Mouse (Mus musculus) heart, adult 2 months (tissue): ENCODE results near the gene Gm26920. TPM values are rescaled to one million over a fixed set of nuclear protein-coding genes. Genes with fewer than 3 reads are reported as not detected.

Experiments used
- DNase-seq, 2 experiments: peaks; one replicate each; pipeline ENCODE4 v3.0.0; 2021
- H3K27ac ChIP-seq: fragments of 200-600 bp; 2 replicates; pipeline ENCODE4 v1.8.1; 2022
- H3K27me3 ChIP-seq: fragments of 200-500 bp; 2 replicates; pipeline ENCODE4 v1.6.1; 2012; ENCODE audit warnings: mild to moderate bottlenecking, low read length, inconsistent platforms, mixed read lengths; ENCODE audit not compliant: control insufficient read depth, insufficient read depth
- H3K36me3 ChIP-seq: fragments of 200-500 bp; 2 replicates; pipeline ENCODE4 v1.6.1; 2012; ENCODE audit warnings: low read length, inconsistent platforms; ENCODE audit not compliant: control insufficient read depth, insufficient read depth
- H3K4me1 ChIP-seq: fragments of 200-500 bp; 2 replicates; pipeline ENCODE4 v1.6.1; 2011; ENCODE audit warnings: low read length; ENCODE audit not compliant: control insufficient read depth, insufficient read depth
- H3K4me3 ChIP-seq: fragments of 200-600 bp; 2 replicates; pipeline ENCODE4 v1.8.1; 2022
- H3K79me2 ChIP-seq: fragments of 200-500 bp; replicated peaks from 2 replicates; pipeline ENCODE4 v1.6.1; 2012; ENCODE audit warnings: mild to moderate bottlenecking, inconsistent platforms, low read length, moderate library complexity, mixed read lengths; ENCODE audit not compliant: control insufficient read depth, insufficient read depth
- H3K9ac ChIP-seq: fragments of 200-500 bp; 2 replicates; pipeline ENCODE4 v1.6.1; 2012; ENCODE audit warnings: low read depth, mild to moderate bottlenecking, control low read depth, inconsistent platforms, low read length, mixed read lengths
- CTCF ChIP-seq: fragments of 200-600 bp; IDR thresholded peaks from 2 replicates; pipeline ENCODE4 v1.8.1; 2022; ENCODE audit warnings: antibody characterized with exemption, mild to moderate bottlenecking, moderate library complexity
- EP300 ChIP-seq: fragments of 200-500 bp; IDR thresholded peaks from 2 replicates; pipeline ENCODE4 v1.6.1; 2011; ENCODE audit warnings: low read depth, low read length, control low read depth; ENCODE audit not compliant: insufficient read depth
- POLR2A ChIP-seq: fragments of 200-500 bp; IDR thresholded peaks from 2 replicates; pipeline ENCODE4 v1.6.1; 2011; ENCODE audit warnings: mild to moderate bottlenecking, low read depth, low read length, control low read depth; ENCODE audit not compliant: insufficient read depth
- WGBS: fragments of 180-500 bp; shearing (Covaris S2); methylation state at CpG from one replicate; pipeline ENCODE4 v1.1.7; 2018; 5-methylcytosine and 5-hydroxymethylcytosine counted together
- intact Hi-C: fragments of 180-260 bp; cut with DNase I; formaldehyde crosslinking; loops from one replicate; pipeline ENCODE4 v1.15.1; 2025
- polyA plus RNA-seq: library from polyadenylated mRNA; depleted of rRNA; stranded (reverse); fragments of >200 nt; gene quantifications from 2 replicates; pipeline ENCODE4 v1.2.3, GENCODE M21; 2012
- total RNA-seq, 2 experiments: library from RNA; stranded (reverse); gene quantifications; 2 replicates each; pipeline ENCODE4 v1.2.3; 2021

Gm26920 gene
- total and polyA plus RNA-seq, 3 experiments = 0.84 TPM; not detected in 2

DNA sequence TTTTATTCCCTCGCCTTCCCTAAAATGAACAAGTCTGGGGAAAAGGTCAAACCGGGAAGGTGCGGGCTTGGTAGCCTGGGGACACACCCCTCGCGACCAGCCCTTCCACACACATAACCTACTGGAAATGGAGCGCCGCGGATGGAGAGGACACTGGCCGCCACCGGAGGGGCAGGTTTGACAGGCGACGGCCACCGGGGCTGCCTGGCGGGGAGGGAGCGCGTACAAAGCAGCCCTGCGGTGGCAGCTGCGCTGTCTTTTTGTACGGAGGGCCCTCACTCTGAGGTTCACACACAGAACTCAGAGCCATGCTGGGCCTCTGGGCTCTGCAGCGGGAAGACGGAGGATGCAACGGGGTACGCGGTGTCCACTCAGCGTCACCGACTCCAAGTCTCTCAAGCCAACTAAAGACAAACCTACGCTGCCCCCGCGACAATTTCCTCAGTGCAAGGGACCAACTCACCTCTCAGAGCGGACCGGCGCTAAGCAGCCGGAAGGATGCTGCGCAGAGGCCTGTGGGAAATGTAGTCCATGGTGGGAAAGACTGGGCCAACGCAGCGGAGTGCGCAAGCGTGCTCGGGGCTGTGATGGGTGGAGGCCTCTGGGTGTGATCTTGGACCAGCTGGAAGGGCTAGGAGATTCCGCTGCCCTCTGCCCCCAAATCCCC lies 39.2 kb downstream of the Gm26920 start, which contains the start of gene Zfp14:
Gene Zfp14 (minus strand): TSS at position 499 of the 667 bp plus-strand sequence.
- Histone ChIP-seq H3K36me3 (no peaks in the 10 kb centered on the region), H3K9ac (peak within 1 kb of the TSS; percentile 62), H3K27me3 (no peaks in the 10 kb centered on the region), H3K27ac (peak within 1 kb of the TSS; percentile 58), H3K4me3 (peak within 1 kb of the TSS; percentile 81), H3K79me2 (no peaks in the 10 kb centered on the region), H3K4me1 (peaks cover 3% of the 10 kb centered on the region; the same call in 1 of the 2 replicates)
- under 1% methylated on average over 40 of the region's 40 CpGs for WGBS
- intact Hi-C loops = loop anchor here (2.0 to 5.0 kb wide), 2 partner anchors 40 to 144 kb away; partner anchors contain the start of genes Gm26920, Zfp27, Zfp383 and Zfp566
- TF ChIP-seq POLR2A (peak; percentile 82), CTCF (no peak)
- peak; percentile 93 for DNase-seq

DNA sequence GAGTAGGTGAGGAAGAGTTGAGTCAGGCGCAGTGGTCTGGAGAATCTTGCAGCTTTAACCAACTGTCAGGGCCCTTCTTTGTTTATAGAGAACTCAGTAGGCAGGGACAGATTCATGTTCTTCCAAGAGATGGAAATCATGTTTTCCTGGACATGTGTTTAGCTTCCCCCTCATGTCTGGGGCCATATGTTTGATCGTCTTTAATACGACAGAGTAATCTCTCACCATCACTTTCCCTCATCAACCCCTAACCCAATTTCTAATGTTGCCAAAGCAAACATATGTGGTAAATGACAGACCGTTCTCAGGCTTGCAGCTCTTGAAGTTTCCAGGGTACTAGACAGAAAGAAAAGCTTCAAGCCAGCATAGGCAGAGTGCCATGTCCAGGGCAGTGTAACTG lies 42.1 kb downstream of the Gm26920 start:
- no peaks in the 10 kb centered on the region for H3K36me3 ChIP-seq
- TF ChIP-seq CTCF (no peak), POLR2A (no peak), EP300 (no peak)
- no peak overlapping the region for H3K9ac ChIP-seq
- no peak overlapping the region for H3K27ac ChIP-seq
- WGBS = 76% methylated on average over 4 of the region's 4 CpGs
- no peak overlapping the region for H3K4me3 ChIP-seq
- H3K79me2 ChIP-seq = no peaks in the 10 kb centered on the region
- intact Hi-C loops = loop anchor here (2.0 kb wide), 1 partner anchor 95 kb away; no protein-coding TSS in a partner anchor
- peaks cover 3% of the 10 kb centered on the region; the same call in 1 of the 2 replicates for H3K4me1 ChIP-seq
- DNase-seq = no peak
- no peaks in the 10 kb centered on the region for H3K27me3 ChIP-seq

DNA sequence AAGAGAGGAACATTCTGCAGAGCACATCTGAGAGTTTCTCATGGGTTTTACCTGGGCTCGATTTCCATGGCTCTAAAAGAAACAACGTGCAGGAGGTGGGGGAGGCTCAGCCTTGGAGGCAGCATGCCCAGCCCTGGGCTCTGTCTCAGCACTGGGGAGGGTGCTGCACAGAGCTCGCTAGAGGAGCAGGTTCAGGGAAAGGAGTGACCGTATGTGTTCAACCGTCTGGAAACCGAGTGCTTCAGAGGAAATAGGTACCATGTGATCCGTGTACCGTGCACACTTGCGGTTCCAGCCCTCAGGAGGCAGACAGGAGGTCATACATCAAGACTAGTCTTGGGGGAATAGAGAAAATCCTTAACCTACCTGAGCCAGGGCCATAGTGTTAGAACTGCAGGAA lies 45.9 kb downstream of the Gm26920 start:
- no peak overlapping the region for H3K9ac ChIP-seq
- no peak overlapping the region for H3K4me3 ChIP-seq
- H3K27me3 ChIP-seq = no peaks in the 10 kb centered on the region
- H3K27ac ChIP-seq = no peak overlapping the region
- no peaks in the 10 kb centered on the region for H3K36me3 ChIP-seq
- intact Hi-C loops = no loop called here
- TF ChIP-seq CTCF (no peak), EP300 (no peak), POLR2A (no peak)
- H3K79me2 ChIP-seq = no peaks in the 10 kb centered on the region
- H3K4me1 ChIP-seq = no peaks in the 10 kb centered on the region
- WGBS = 64% methylated on average over 9 of the region's 9 CpGs
- DNase-seq = no peak

DNA sequence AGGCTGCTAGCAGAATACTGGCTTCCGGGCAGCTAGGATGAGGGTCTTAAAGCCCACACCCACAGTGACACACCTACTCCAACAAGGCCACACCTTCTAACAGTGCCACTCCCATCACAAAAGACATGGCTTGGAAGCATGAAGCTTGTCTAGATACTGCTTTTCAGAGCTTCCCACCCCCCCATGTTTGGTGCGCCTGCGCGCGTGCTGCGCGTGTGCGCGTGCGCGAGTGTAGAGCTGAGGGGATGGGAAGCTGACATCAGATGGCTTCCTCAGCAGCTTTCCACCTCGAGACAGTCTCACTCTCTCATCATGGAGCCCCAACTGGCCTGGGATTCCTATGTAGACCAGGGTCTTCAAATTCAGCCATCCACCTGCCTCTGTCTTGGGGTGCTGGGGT lies 55.9 kb downstream of the Gm26920 start:
- no peaks in the 10 kb centered on the region for H3K27me3 ChIP-seq
- H3K27ac ChIP-seq = no peak overlapping the region
- no peak overlapping the region for H3K9ac ChIP-seq
- H3K4me1 ChIP-seq = no peaks in the 10 kb centered on the region
- no peak for TF ChIP-seq POLR2A
- no peak for TF ChIP-seq EP300
- no peak for TF ChIP-seq CTCF
- DNase-seq = no peak
- no peaks in the 10 kb centered on the region for H3K36me3 ChIP-seq
- intact Hi-C loops = no loop called here
- no peaks in the 10 kb centered on the region for H3K79me2 ChIP-seq
- H3K4me3 ChIP-seq = no peak overlapping the region
- WGBS = 92% methylated on average over 12 of the region's 12 CpGs

DNA sequence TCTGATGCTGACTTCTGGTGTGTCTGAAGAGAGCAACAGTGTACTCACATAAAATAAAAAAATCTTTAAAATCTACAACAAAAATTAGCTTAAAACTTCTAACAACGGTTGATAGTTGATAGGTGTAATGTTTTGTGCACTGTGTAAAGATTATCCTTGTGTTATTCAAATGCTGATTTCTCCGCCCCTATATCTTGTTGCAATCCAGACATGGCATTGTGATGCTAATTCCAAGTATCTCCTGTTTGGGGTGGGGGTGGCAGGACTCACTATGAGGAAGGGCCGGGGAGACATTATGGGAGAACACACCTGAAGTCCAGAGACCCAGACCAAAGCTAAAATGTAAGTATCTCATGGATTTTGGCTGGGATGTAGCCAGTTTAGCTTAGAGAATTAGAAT lies 58.8 kb downstream of the Gm26920 start:
- H3K27ac ChIP-seq = no peak overlapping the region
- H3K4me1 ChIP-seq = no peaks in the 10 kb centered on the region
- no peaks in the 10 kb centered on the region for H3K27me3 ChIP-seq
- no peaks in the 10 kb centered on the region for H3K79me2 ChIP-seq
- H3K9ac ChIP-seq = no peak overlapping the region
- H3K4me3 ChIP-seq = no peak overlapping the region
- TF ChIP-seq EP300 (no peak), POLR2A (no peak), CTCF (no peak)
- intact Hi-C loops = no loop called here
- no peak for DNase-seq
- 92% methylated on average over 3 of the region's 3 CpGs for WGBS
- no peaks in the 10 kb centered on the region for H3K36me3 ChIP-seq

DNA sequence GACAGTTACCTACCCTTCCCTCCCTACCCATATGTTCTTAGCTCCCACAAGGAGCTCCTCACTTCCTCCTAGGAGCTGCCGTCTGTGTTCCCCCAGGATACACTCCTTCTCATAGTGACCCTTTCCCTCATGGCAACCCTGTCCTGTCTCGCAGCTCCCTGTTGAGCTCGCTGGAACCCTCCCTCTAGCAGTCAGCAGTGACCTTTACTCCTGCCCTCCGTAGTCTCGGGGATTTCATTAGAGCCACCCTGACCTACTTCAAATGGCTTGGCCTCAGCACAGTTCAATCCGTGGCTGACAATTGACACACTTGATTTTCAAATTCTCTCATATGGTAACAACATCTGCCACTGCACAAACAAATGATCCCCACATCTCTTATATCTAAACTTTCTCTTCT lies 59.5 kb downstream of the Gm26920 start:
- intact Hi-C loops = no loop called here
- TF ChIP-seq CTCF (no peak), EP300 (no peak), POLR2A (no peak)
- Histone ChIP-seq H3K79me2 (no peaks in the 10 kb centered on the region), H3K36me3 (no peaks in the 10 kb centered on the region), H3K27me3 (no peaks in the 10 kb centered on the region), H3K4me3 (no peak overlapping the region), H3K4me1 (no peaks in the 10 kb centered on the region), H3K27ac (no peak overlapping the region), H3K9ac (no peak overlapping the region)
- WGBS = 29% methylated on average over 6 of the region's 6 CpGs
- DNase-seq = no peak
